Mouse (Mus musculus) induced T-regulatory cell, adult 2 months (primary cell): ENCODE results near the gene Cptp.
A peak's percentile ranks its signal among the peaks of the same experiment; 100 is the strongest.

Experiments used
- DNase-seq: peaks from one replicate; pipeline ENCODE4 v3.0.0-alpha.2; 2012; ENCODE audit warnings: low read depth

The Cptp gene

GRCm38 (mm10) chr4:155869317-155870033 lies at the start of gene Cptp, which contains the start of gene Ints11:
TSS of gene Cptp (minus strand) at chr4:155869440.
TSS of gene Ints11 (plus strand) at chr4:155869546.
- DNase-seq = peak; percentile 97

DNA sequence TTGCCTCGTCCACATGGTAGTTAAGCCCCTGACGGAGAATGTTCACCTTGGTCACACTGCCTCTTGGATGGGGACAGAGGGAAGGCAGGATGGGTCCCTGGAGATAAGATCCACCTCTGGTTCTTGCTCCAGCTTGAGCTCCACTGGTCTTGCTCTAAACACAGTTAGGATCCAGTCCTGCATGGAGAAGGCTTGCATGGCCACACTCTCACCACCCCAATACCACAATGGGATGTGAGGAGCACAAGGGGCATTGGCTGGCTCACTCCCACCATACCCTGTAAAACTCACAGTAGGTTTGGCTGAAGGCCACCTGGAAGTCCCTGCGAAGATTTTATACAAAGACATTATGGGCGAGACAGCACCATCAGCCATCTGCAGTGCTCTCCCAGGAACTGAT lies 39.5 kb upstream of the Cptp start:
- no peak for DNase-seq

GRCm38 (mm10) chr4:155908281-155908680 lies 39.0 kb upstream of the Cptp start:
- no peak for DNase-seq

GRCm38 (mm10) chr4:155907003-155907402 lies 37.8 kb upstream of the Cptp start:
- DNase-seq = no peak

DNA sequence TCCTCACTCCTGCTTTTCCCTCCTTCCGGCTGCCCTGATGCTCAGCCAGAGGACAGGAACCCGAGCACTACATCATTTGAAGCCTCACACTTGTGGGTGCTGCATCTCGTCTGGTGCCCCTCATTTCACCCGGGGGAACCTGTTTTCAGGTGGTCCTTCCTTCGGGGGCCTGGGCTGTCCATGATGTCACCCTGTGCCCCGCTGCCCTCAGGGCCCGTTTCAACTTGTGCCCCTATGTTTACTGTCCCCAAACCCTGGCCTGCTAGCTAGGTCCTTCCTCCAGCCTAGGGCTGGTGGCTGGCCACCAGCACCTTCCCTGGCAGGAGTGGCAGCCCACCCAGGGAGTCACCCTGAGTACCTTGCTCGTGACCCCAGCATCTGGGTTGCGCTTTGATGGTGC lies 36.9 kb upstream of the Cptp start:
- DNase-seq = no peak

DNA sequence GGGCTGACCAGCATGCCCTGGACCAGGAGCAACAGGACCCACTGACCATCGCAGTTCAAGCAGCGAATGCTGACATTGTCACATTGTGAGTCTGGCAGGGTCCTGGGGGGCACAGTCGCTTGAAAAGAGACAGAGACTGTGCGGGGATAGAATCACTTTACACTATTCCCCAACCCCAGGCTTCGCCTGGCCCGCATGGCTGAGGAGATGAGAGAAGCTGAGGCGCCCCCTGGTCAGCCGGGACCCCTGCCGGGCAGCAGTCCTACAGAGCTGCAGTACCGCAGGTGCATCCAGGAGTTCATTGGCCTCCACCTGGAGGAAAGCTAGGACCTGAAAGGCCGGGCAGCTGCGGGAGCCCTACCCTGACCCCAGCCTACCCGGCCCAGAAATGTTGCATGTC lies 36.4 kb upstream of the Cptp start:
- no peak for DNase-seq

DNA sequence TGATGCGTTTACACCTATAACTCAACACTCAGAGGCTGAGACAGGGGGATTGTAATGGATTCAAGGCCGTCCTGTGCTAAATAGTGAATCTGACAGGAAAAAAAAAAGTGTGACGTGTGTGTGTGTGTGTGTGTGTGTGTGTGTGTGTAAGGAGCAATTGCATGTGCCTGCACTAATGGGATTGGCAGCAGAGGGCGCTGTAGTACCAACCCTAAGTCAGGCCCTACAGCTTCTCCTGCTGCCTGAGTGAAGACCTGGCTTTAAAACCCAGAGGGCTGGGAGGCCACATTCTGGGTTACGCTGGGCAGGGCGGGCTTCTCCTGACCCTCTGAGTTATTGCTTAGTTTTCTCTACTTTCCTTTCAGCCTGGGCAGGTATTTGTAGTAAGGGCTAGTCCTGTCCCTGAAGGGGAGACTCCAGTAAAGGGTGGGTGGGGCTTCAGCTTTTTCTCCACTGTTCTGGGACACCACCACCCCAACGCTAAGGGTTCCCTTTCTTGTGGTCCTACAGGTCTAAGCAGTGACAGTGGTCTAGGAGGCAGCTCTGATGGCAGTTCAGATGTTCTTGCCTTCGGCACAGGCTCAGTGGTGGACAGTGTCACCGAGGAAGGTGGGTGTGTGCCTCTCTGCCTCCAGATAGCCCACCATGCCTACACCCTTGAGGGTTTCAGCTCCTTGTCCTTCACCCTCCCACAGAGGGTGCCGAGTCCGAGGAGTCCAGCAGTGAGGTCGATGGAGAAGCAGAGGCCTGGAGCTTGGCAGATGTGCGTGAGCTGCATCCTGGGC lies 35.3 kb upstream of the Cptp start:
- peak; percentile 59 for DNase-seq

DNA sequence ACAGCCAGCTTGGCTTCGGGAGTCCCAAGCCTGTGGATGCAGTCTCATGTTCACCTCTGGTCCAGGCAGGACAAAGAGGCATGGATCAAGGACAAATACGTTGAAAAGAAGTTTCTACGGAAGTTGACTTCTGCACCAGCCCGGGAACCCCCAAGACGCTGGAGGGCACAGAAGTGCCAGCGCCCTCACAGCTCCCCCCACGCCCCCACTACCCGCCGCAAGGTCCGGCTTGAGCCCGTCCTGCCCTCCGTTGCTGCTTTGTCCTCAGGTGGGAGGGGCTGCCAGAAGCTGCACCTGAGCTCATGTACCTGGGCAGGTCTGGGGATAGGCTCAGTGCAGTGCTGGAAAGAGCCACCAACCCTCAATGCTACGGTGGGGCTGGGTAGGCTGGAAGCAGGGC lies 34.0 kb upstream of the Cptp start:
- no peak for DNase-seq

DNA sequence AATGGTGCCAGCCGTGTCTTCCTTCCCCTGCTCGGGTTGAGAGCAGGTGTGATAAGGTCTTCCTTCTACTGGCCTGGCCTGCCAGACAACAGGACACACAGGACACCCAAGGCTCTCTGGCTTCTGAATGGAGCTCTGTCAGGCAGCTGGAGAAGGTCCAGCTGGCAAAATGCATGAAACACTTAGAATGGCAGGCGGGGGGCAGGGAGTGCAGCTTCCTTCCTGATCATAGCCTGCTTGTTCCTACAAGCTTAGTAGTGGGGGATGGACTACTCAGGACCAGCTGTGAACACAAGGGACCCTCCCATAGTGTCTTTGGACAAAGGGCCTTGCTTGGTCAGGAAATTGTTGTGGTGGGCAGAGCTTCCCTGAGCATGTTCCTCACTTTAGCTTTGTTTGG lies 32.0 kb upstream of the Cptp start:
- DNase-seq = no peak

DNA sequence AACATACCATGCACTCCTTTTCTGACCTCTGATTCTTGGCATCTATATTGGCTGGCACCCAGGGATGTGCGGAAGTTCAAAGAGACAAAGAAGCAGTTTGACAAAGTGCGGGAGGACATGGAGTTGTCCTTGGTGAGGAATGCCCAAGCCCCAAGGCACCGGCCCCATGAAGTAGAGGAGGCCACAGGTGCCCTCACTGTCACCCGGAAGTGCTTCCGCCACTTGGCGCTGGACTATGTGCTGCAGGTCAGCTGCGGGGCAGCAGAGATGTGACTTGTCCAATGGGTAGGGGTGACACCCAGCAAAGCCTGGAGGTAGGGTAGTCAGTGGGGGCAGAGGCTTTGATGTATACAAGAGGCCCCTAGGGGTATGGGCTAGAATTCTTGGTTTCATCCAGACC lies 30.1 kb upstream of the Cptp start:
- no peak for DNase-seq

GRCm38 (mm10) chr4:155898318-155898717 lies 29.1 kb upstream of the Cptp start:
- DNase-seq = no peak

DNA sequence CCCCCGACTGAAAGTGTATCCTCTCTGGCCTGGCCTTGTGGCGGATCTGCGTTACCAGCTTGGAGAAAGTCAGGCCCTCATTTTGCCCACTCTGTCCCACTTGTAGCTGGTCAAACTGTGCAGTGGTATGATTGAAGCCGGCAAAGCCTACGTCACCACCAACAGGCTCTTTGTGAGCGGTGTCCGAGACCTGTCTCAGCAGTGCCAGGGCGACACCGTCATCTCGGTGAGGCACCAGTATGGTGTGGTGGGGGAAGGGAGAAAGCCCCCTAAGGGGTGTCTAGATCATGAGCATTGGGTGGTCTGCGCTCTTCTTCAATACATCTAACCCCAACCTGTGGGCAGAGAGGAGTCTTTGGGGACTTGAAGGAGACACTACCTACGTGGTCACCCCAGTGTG lies 27.2 kb upstream of the Cptp start:
- DNase-seq = no peak

GRCm38 (mm10) chr4:155895826-155896225 lies 26.6 kb upstream of the Cptp start:
- no peak for DNase-seq

DNA sequence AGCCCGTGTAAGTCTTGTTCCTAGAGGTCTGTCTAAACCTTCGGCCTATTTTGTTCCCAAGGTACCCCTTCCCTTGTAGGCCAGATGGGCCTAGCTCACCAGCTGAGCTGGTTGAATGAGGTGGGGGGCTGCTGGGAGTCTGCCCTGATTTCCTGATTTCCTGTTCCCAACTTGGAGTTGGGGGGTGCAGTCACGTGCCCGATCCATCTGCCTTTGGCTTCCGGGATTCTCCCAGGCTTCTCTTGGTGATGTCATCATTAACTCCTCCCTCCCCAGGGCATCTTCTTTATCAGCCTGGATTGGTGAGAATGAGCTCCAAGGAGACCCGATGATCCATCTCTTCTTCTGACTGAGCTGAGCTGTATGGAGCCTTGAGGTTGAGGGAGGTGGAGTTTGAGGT lies 26.0 kb upstream of the Cptp start:
- DNase-seq = no peak

- peak; percentile 69 for DNase-seq
Measured at GRCm38 (mm10) chr4:155894311-155894881, 25.2 kb upstream of the Cptp start.

DNA sequence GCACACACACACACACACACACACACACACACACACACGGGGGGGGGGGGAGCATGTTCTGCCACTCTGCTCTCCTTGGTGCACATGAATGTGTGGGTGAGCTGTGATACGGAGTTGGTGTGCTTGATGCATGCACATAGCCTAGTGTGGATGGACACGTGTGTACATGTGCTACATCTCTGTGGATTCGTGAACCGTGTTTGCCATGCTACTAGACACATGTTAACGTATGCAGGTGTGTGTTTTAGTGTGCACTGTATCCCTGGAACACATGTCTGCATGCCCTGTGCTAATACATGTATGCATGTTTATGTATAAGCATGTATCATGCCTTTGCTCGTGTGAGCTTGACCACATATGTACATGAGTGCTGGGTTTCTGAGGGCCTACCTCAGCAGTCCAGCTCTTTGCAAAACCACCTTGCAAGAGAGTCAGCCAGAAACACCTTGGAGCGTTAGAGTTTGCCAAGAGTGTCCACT lies 24.0 kb upstream of the Cptp start:
- DNase-seq = no peak

- peak; percentile 61 for DNase-seq
Measured at GRCm38 (mm10) chr4:155892438-155893211, 23.4 kb upstream of the Cptp start.

GRCm38 (mm10) chr4:155892017-155892416 lies 22.8 kb upstream of the Cptp start:
- peak; percentile 92 for DNase-seq

DNA sequence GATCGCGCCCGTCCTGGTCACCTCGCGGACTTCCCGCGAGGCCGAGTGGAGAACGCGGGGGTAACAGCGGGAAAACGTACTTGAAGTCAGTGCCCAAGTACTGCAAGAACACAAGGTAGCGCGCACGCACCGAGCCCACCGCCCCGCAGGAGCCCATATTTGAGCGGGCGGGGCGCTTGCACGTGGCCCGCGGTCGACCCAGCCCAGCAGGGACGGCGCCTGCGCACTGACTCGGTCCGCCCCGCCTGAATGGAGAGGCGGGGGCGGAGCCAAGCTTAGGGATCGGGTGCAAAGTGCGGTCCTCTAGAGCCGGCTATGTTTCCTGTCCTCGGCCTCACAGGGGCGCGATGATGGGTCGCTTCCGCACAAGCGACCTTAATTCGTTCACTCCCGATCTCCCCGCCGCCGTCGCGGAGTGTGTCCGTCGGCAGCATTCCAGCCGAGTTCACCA lies 22.3 kb upstream of the Cptp start, which contains the start of the genes Pusl1 and Acap3:
Pusl1 (minus strand) TSS at position 231 of the 451 bp plus-strand sequence.
Acap3 (plus strand) TSS at position 272 of the 451 bp plus-strand sequence.
- peak; percentile 97 for DNase-seq

DNA sequence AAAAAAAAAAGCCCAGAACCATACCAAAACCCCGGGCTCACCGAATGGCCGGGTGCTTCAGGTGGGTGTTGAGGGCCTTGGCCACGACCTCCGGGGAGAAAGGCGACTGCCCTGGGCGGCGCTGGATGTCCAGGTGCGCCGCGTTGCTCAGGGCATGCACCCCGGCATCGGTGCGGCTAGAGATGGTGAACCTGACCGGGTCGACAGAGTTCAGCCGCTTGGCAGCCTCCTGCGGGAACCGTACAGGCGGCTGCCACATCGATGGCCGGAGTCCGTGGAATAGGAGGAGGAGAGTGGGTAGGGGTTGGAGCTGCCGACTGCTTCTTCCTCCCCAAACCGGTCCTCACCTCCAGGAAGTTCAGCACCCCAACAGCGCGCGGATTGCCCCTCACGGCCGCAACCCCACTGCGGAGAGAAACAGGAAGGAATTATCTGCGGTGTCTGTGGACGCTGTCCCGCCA lies 21.8 kb upstream of the Cptp start:
- DNase-seq = no peak

- no peak for DNase-seq
Measured at GRCm38 (mm10) chr4:155889316-155889715, 20.1 kb upstream of the Cptp start.

DNA sequence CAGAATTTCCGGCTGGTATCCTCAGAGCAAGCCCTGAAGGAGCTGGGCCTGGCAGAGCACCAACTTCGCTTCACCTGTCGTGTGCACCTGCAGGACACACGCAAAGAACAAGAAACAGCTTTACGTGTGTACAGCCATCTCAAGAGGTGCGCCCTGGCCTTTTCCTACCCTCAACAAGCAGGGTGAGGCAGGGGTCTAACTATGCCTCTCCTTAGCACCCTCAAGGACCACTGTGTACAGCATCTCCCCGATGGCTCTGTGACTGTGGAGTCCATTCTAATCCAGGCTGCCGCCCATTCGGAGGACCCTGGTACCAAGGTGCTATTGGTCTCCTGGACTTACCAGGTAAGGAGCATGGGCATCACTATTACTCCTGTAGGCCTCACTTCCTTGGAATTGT lies 18.9 kb upstream of the Cptp start:
- no peak for DNase-seq
